Mouse (Mus musculus): ENCODE data around the gene Naa20.
"Not testable (repeated sequence)": the region's sequence is repeated elsewhere in the genome, so short reads cannot be mapped to it uniquely, and the experiment has no call there.

The Naa20 gene

DNA sequence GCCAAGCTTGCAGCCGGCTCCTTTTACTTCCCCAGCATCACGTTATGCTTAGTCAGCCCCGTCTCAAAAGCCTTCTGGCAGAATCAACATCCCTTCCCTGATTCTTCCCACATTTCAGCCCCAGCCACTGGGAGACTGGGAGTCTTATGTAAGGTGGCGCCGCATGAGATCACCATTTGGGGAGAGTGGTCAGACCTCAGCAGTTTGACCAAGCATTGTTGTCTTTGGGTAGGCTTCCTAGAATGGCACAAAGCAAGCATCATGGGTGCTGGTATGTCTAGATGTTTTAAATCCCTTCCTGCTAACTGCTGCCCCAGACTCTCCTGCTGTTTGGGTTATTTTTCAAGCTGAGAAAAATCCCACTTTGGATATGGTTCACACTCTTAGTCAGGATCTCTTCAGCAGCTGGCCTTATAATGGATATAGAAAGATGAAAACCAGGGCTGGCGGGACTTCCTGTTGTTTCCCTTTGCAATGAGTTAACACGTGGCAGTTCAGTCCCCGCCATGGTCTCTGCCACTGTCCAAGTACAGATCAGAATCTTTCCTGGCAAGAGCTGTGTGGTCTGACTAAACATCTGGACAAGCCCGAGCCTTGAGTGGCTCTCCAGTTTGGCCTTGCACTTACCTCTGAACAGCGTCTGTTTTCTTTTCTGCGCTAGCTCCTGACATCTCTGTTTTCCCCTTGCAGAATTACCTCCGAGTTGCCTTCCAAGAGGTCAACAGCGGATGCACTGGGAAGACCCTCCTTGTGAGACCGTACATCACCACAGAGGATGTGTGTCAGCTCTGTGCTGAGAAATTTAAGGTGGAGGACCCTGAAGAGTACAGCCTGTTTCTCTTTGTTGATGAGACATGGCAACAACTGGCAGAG, 16.8 kb upstream of the Naa20 start:
- peak in 1 of 2 experiments; percentile 46 for DNase-seq

DNA sequence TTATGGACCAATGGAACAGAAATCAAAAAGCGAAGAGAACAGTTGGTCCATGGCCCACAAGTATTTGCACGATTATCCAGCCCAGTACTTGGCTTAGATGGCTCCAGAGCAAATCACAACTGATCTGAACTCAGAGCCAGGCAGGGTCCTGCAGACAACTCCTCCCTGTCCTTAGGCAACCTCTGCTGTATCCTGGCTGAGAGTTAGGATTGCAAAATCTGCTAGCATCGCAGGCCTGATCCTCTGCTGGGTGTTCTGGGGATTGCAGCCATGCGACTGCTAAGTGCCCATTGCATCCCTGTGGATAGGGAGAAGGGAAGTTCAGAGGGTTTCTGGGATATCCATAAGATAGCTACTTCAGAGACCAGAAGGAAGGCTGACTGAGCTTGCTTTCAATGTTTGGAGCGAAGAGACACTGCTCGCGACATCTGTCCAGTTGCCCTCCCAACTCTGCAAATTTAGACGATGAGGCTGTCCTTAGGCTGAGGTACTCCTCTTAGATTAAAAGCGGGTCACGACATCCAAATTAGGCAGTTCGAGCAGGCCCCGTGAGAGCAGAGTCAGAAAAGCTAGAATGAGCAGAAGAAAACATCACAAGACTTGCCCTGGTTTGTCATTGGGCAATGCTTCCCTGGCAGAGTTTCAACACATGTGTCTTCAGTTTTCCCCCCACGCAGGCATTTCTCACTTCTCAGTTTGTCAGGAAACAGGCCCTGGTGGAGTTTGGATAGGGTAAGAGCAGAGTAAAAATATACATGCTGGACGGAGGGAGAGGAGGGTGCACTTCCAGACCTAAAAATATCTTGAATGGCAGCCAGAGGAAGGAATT, 13.7 kb upstream of the Naa20 start:
- DNase-seq: peak; percentile 57 to 67

DNA sequence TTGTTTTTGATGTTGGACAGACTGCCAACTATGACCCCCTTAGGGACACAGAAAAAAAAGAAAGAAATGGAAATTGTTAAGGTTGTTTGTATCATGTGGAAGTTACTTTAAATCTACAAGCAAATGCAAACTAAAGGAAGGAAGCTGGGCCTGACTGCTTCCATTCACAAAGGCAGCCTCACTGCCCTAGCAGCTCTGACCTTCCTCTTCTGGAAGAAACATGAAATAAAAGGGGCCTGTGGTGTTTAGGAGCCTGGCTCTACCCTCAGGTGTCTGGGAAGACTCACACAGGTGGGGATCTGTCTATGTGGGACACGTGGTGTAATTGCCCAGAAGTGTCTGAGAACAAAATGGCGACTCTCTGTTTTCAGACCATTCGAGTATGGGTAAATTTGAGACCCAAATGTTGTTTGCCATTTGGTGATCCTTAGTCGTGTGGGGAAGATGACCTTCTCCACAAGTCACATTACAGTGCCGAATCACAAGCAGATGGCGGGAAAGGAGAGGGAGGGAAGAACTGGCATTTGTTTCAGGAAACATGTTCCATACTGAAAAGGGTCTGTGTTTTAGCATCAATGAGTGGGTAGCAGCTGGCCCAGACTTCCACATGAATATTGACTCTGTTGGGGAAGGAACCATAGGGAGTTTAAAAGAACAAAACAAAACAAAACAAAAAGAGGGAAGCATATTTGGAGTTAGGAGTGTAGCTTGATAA, 13.0 kb upstream of the Naa20 start:
- no peak for DNase-seq

DNA sequence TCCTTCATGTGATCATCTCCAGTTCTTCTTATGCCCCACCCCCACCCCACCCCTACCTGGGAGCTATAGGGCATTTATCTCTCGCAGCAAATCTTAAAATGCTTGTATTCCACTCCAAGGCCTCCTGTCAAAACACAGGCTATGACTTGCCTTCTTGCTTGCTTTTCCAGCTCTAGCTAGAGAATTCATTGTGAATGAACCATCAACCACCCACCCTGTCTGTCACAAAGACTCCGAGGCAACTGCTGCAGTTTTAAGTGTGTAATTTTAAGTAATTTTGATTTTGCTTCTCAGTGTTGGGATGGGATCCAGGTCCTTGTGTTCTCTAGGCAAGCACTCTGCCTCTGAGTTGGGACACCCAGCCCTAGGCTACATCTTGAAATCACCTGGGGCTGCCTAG, 11.3 kb upstream of the Naa20 start:
- no peak for DNase-seq

DNA sequence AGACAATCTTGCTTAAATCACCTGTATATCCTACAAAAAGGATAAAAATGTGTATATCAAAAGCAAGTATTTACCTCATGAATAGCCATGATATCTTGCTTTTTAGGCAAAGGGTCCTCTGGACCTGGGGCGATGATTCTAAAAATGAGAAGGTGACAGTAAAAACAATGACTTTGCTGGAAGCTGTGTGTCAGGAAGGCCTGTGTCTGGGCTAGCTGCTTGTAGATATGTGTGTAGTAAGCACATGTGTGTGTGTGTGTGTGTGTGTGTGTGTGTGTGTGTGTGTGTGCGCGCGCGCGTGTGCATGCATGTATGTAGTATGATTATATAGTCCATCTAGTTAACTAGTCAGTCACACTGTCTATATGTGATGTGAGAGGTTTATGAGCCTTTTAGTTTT, 8.1 kb upstream of the Naa20 start:
- DNase-seq: no peak

DNA sequence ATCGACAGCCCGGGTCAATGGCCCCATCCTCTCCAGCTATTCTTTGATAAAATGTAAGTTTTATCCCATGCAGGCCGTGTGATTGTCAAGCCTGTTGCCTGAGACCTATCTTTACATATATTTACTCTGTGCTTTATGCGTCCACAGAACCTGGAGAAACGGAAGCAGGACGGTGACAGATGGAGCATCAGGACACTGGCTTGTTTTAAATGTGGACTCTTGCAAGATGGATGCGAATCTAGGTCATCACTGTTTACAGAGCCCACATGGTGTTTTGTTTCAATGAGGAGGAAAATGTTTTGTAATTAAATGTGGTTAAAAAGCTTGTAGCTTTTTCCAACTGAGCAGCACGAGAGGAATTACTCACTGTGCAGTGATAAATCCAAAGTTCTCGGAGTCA, 3.8 kb upstream of the Naa20 start:
- no peak for DNase-seq

DNA sequence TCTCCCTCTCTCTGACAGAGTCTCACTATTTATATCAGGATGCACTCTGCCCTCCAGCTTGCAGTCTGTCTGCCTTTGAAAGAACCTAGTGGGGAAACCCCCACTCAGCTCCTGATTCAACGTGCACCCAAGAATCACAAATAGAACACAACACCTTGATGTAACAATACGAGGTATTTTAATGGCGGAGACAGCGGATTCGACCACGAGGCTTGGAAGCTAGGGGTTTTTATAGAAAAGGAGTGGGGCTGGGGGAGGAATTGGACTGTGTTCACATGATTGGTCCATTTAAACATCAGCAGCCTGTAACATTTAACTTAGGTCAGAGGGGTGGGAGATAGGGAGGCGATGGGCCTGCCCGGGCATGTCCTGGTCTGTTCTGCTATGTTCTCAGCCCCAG, 1.6 kb upstream of the Naa20 start:
- not testable (repeated sequence) for DNase-seq

DNA sequence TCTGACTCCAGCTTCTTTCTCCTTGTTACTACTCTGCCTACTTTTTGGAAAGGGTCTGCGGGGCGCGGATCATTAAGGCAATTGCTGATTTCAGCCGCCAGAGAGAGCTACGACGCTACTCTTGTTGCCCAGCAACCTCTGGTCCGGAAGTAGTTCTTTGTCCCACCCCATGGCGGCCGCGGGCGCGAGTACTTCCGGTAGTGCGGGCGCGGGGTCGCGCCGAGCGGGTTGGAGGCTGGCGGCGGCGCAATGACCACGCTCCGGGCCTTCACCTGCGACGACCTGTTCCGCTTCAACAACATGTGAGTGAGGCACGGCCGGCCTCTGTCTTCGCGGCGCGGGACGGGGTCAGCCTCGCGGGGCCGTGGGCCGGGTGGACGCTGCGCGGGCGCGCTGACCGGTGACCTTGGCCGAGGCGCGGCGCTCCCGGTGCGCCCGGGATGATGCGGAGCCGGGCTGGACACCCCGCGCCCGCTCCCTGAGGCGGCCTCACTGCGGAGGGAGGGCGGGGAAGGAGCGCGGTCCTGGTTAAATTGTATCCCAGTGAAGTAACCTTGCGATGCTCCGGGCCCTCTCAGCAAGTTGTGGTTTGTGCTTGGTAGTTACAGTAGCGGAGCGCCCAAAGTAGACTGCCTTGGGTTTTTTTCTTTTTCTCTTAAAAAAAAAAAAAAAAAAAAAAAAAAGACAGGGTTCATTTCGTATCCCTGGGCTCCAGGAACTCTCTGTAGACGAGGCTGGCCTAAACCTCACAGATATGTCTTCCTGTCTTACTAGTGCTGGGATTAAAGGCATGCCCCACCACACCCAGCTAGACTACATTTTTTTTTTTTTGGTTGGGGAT, 1.4 kb downstream of the Naa20 start:
- DNase-seq: peak; percentile 93 to 95

DNA sequence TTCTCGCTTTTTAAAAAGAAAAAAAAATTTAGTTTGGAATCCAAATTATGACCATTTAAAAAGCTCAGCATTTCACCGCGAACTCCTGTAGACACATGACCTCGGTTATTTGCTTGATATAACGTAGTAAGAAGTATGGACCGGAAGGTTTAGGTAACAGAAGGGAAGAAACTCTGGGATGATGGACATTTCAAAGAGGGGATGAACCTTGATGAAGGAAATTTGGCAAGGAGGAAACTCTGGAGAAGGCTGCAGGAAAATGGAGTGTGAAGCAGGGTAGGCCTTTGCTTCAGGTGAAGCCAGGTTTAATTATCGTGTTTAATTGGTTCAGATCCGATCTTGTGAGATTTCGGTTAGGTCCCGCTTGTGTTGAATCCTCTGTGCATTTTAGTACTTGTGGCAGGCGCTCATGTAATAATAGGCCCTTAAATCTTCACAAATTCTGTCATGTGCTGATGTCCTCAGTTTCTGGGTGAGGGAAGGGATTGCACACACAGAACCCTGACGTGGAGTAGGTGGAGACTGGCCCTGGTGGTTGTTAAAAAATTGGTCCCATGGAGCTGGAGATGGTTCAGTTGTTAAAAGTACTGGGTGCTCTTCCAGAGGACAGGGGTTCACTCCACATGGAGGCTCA, 2.2 kb downstream of the Naa20 start:
- DNase-seq: no peak

DNA sequence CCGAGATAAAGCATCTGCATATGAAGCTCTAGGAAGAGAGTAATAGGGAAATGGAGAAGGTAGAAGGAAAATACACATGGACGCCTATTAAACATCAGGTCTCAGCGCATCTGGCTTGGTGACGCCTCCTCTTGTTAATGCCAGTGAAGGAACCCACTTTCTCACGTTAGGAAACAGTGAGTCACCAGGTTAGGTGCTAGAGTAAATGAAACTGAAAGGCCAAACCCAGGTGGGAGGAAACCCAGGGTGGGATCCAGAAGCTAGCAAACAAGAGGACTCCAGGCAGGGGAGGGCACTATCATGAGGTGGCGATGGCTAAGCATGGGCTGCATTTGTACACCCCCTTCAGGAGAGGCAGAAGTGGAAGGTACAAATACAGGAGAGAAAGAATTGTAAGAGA, 3.3 kb downstream of the Naa20 start:
- no peak for DNase-seq

DNA sequence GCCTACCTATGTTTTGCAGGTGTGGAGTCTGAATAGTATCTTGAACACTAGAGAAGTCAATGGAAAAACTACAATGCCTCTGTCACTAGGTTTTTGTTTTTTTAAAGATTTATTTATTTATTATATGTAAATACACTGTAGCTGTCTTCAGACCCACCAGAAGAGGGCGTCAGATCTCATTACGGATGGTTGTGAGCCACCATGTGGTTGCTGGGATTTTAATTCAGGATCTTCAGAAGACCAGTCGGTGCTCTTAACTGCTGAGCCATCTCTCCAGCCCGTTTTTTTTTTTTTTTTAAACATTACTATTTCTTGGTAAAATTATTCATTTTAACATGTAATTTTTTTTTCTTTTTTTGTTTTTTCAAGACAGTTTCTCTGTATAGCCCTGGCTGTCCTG, 4.0 kb downstream of the Naa20 start:
- DNase-seq: not testable (repeated sequence)

- DNase-seq: no peak
Measured at GRCm38 (mm10) chr2:145920941-145921650, 19.2 kb downstream of the Naa20 start.

DNA sequence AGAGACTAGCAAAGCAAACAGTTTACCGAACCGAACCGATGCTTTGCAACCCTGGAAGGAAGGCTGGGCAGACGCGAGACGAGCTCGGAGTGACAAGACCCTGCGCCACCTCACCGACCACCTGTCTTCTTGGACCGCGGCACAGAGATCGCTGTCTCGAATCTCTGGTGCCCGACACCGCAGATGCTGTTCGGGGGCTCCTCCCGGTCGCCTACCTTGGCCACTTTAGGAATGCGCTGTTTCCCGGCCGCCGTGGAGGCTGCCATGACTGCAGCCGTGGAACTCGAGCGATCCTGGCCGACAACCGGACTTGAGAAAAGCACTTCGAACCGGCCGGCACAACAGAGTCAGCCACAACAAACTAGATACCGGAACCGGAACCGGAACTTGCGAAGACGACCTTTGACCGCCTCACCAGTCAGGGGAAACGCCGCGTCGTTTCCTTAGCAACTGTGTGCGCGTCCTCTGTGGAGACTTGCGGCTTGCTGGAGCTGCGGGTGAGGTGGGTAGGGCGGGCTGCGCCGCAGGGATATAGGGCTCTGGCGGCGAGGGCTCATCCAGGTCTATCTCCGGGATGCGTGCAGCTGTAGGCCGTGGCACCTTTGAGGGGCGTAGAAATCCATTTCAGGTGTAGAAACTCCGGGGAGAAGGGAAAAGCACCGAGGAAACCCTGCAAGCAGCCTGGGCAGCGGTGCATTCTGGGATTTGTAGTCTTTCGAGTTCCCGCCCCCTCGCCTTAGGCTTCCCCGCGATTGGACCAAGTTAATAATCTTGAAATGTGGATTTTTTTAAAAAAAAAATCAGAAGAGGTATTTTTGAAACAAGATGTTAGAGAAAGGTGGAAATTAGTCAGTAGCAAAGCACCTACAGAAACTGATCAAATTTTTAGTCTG, 32.7 kb downstream of the Naa20 start, which contains the start of the genes Cfap61 and Crnkl1:
Gene Cfap61 (plus strand): TSS at position 446 of the 893 bp plus-strand sequence.
Gene Crnkl1 (minus strand): TSS at position 676 of the 893 bp plus-strand sequence.
- peak; percentile 96 to 97 for DNase-seq

DNA sequence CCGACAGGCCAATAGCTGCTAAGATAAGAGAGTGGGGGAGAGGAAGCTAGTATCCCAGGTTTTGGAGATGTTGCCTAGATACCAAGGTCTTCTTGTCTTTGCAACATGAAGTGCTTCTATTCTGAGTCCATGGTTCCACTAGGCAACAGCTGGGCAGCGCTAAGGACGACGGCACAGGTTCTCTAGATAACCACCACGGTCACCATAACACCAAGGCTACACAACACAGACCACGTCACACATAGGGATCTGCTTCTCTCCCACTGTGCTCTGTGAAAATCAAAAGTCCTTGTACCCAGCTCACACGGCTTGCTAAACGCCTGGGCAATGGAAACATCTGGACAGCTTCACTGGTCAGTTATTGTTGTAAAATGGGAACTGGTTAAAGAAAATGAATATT, 35.1 kb downstream of the Naa20 start:
- DNase-seq: no peak

- no peak for DNase-seq
Measured at GRCm38 (mm10) chr2:145941403-145941802, 39.5 kb downstream of the Naa20 start.

GRCm38 (mm10) chr2:145944286-145944685, 42.4 kb downstream of the Naa20 start:
- DNase-seq: no peak

DNA sequence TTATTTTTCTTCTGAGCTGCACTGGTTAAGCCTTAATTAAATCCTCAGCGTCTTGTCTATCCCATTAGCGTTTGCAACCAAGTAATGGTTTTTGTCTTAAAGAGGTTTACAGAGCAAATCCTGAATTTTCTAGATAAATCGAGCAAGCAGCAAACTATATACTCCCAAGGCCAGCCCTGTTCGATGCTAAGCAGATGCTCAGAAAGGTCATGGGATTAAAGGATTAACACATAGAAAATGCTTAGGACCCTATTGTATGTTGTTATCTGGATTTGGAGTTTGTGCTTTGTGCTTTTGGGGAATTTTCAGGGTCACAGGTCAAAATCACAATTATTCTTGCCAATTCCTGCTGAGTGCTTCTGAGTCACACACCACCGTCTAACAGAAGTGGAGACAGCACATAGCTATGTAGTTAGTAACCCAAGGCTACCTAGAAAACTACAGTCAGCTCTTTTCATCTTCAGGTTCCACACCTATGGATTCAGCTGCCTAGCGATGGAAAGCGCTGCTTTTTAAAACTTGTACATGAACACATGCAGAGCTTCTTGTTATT, 46.6 kb downstream of the Naa20 start:
- DNase-seq: no peak

DNA sequence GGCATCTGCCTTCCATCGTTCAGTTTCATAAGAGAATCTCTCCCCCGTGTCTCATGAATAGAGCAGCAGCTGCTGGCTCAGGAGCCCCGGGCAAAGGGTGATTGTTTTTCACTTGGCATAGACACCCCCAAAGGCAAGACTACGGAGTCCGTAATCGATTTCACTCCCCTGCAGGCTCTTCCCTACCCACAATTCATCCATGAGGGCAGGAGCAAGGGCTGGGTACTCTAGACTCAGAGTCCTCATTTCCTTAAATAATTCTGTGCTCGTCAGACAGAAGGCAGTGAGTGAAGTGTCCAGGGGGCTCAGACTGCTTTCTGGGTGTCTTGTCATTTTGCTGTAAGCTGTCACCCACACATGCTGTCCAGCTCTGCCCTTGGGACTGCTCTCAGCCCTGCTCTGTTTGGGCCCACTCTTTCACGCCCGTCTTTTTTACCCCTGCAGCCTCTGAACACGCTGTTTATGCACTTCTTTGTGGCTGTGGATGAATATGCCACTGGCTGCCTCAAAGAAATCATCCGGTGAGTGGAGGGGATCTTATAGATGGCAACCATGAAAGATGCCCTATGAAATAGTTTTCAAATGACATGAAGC, 47.7 kb downstream of the Naa20 start:
- no peak for DNase-seq

DNA sequence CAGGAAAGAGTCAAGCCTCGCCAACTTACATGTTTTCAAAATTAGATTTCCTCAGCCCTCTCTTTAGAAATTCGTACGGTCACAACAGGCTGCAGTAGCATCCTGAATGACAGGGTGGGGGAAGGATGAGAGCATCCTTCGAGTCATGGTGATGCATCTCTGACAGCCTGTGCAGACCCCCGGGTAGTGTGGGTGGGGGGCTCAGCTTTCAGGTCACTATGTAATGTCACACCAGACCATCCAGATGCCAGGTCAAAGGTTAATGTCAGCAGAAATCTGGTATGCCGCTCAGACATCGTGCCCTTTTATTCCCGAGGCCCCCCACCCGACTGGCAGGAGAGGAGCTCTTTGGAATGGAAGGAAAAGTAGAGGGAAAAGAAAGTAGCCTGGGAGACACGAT, 48.3 kb downstream of the Naa20 start:
- DNase-seq: no peak

All from kidney, postnatal 4 days (tissue).